In genomic region chr17:57019693-57020092, GRCm38 (mm10) we compare ENCODE assay signal across 36 mouse cellular contexts. TPM values are rescaled to one million over a fixed set of nuclear protein-coding genes. Genes with fewer than 3 reads are reported as not detected.
DNase-seq lines count a peak whose midpoint lies in the region; ATAC-seq and TF ChIP-seq lines count a peak whose summit lies in the region.
"Had no signal": no experiment of that assay in that cellular context is flagged by ENCODE, and none has a peak within 500 bp of the region (broad histone marks: within the 10 kb centered on the region; RNA-seq: fewer than 3 reads in every experiment).

No protein-coding gene starts in this region.

- peak overlapping the region; percentile 80 for H3K27ac ChIP-seq in liver, embryonic 14.5 days
- H3K27ac ChIP-seq: forebrain, embryonic 10.5 days; heart, adult 2 months; heart, embryonic 13.5 days; hindbrain, embryonic 12.5 days; layer of hippocampus, adult 2 months; midbrain, embryonic 10.5 days; neural tube, embryonic 13.5 days had no signal

- H3K9ac ChIP-seq in liver, embryonic 14.5 days (replicated peaks) = peak overlapping the region; percentile 43
- H3K9ac ChIP-seq: forebrain, postnatal 0 days; heart, embryonic 13.5 days; hindbrain, embryonic 12.5 days; neural tube, embryonic 13.5 days had no signal

- intact Hi-C loops in left cerebral cortex, postnatal 25 days (cut with DNase I) = no loop called here

- no peaks in the 10 kb centered on the region for H3K9me3 ChIP-seq in erythroblast, embryonic 14.5 days (ENCODE audit: control insufficient read depth, low read length)
- H3K9me3 ChIP-seq in liver, embryonic 14.5 days (ENCODE audit: control insufficient read depth, low read length) = no peaks in the 10 kb centered on the region
- H3K9me3 ChIP-seq: forebrain, embryonic 10.5 days; heart, embryonic 13.5 days; hindbrain, embryonic 12.5 days; midbrain, embryonic 10.5 days; neural tube, embryonic 13.5 days had no signal

- peak overlapping the region; percentile 23 for H3K4me2 ChIP-seq in liver, embryonic 14.5 days (ENCODE audit: low read depth)
- H3K4me2 ChIP-seq: heart, embryonic 13.5 days; hindbrain, embryonic 12.5 days; neural tube, embryonic 13.5 days had no signal

- WGBS in liver, embryonic 14.5 days (ENCODE audit: insufficient replicate concordance) = 18% methylated on average over 2 of the region's 2 CpGs

- peak; percentile 21 for DNase-seq in spleen, adult 12 weeks (ENCODE audit: low spot score)
- DNase-seq in spleen, adult 18-20 months = no peak
- DNase-seq in liver, embryonic 14.5 days (ENCODE audit: low read depth in 3 of 3, low spot score in 3 of 3) = peak in 2 of 3 experiments; percentile 65 to 66
- DNase-seq in adrenal gland, adult 2 months = no peak
- DNase-seq in left cerebral cortex, postnatal 25 days (ENCODE audit: low spot score in 2 of 2) = no peak
- DNase-seq: adrenal gland, postnatal 10 days; cerebellum, adult 8-10 months; cerebellum, postnatal 36 days; forebrain, postnatal 0 days; gastrocnemius, postnatal 25 days; heart, adult 2 months; kidney, adult 9 months; kidney, postnatal 14 days; lung, postnatal 4 days; retina, postnatal 1 day; right cerebral cortex, postnatal 25 days; thymus, adult 18-20 months; thymus, postnatal 4 days had no signal

- no peak for TF ChIP-seq CTCF in liver, embryonic 14.5 days (IDR thresholded peaks at IDR 0.05; ENCODE audit: low read depth)

- H3K27me3 ChIP-seq in erythroblast, embryonic 14.5 days (ENCODE audit: control insufficient read depth) = no peaks in the 10 kb centered on the region
- H3K27me3 ChIP-seq in liver, embryonic 14.5 days (ENCODE audit: control insufficient read depth, insufficient read depth, low read length) = no peaks in the 10 kb centered on the region
- H3K27me3 ChIP-seq: heart, embryonic 13.5 days; hindbrain, embryonic 12.5 days; neural tube, embryonic 13.5 days had no signal

- ATAC-seq in liver, embryonic 14.5 days (ENCODE audit: insufficient read depth) = peak; percentile 82
- no peak for ATAC-seq in granulocyte monocyte progenitor cell, adult 5-6 weeks (replicated peaks; ENCODE audit: poor library complexity, severe bottlenecking)
- no peak for ATAC-seq in activated CD4-positive, CD25-positive, alpha-beta regulatory T cell, adult 4 months
- ATAC-seq: forebrain, postnatal 0 days; midbrain, embryonic 16.5 days had no signal

- TF ChIP-seq EP300 in liver, embryonic 14.5 days (IDR thresholded peaks at IDR 0.05; ENCODE audit: low read depth) = peak; percentile 91

- peaks cover 64% of the 10 kb centered on the region for H3K36me3 ChIP-seq in erythroblast, embryonic 14.5 days (ENCODE audit: control insufficient read depth)
- H3K36me3 ChIP-seq in liver, embryonic 14.5 days (replicated peaks; ENCODE audit: control insufficient read depth, insufficient read depth, low read depth) = peaks cover 31% of the 10 kb centered on the region

- H3K4me3 ChIP-seq in erythroblast, embryonic 14.5 days (replicated peaks) = peak overlapping the region; percentile 5
- no peak overlapping the region for H3K4me3 ChIP-seq in liver, embryonic 14.5 days (ENCODE audit: insufficient read depth in 1 of 2, low read depth in 2 of 2, low read length in 2 of 2)
- H3K4me3 ChIP-seq: forebrain, embryonic 10.5 days; heart, adult 2 months; heart, embryonic 13.5 days; hindbrain, embryonic 12.5 days; layer of hippocampus, adult 2 months; midbrain, embryonic 10.5 days; myocyte; neural tube, embryonic 13.5 days had no signal

- H3K4me1 ChIP-seq in erythroblast, embryonic 14.5 days (ENCODE audit: control insufficient read depth) = peaks cover 64% of the 10 kb centered on the region
- peaks cover 13 to 23% of the 10 kb centered on the region in 2 experiments for H3K4me1 ChIP-seq in liver, embryonic 14.5 days (replicated peaks; ENCODE audit: control insufficient read depth in 2 of 2, insufficient read depth in 2 of 2, low read length in 1 of 2)
- H3K4me1 ChIP-seq: forebrain, embryonic 10.5 days; heart, embryonic 13.5 days; hindbrain, embryonic 12.5 days; midbrain, embryonic 10.5 days; neural tube, embryonic 13.5 days had no signal

RNA-seq across cellular contexts. Expression of gene Gm17949, which starts 8.4 kb away (rescaled TPM):
- polyA plus RNA-seq in erythroblast, embryonic 14.5 days (2012) = not detected in 2 replicates
- not detected in 2 replicates for polyA plus RNA-seq in liver, embryonic 14.5 days (2012; rRNA removed)
- 0.15 TPM in 1 of 2 replicates, not detected in the other for polyA plus RNA-seq in liver, embryonic 14.5 days (2014; fragmentation: Nextera tagmentation; extraction: Ambion mirVana)
- total RNA-seq in adrenal gland, adult 2 months (2021) = not detected
- not detected in 2 replicates for polyA plus RNA-seq in adrenal gland, adult 2 months (2012; rRNA removed)
- total RNA-seq in granulocyte monocyte progenitor cell, adult 5-6 weeks (2014; fragmentation: Nextera tagmentation) = not detected in 2 replicates
- not detected in 2 replicates for total RNA-seq in granulocyte monocyte progenitor cell, adult 5-6 weeks (2017)
- total RNA-seq in left cerebral cortex, postnatal 25 days (2021) = under 1 TPM in 1 of 2 experiments, not detected in 1; 0.50 TPM
- under 1 TPM in 1 of 2 experiments, not detected in 1; 0.57 TPM for polyA plus RNA-seq in activated CD4-positive, CD25-positive, alpha-beta regulatory T cell, adult 4 months (2017; shearing (Covaris generic))
- total RNA-seq: ES-E14; forebrain, postnatal 0 days; gastrocnemius, postnatal 25 days; heart, postnatal 25 days had no signal
- polyA plus RNA-seq: heart, adult 2 months; hindbrain, embryonic 12.5 days had no signal

RNA-seq across cellular contexts. Expression of gene Gtf2f1, which starts 8.6 kb away (rescaled TPM):
- polyA plus RNA-seq in erythroblast, embryonic 14.5 days (2012) = 31.9 and 32.9 TPM in 2 replicates
- 31.6 and 56.5 TPM in 2 replicates for polyA plus RNA-seq in liver, embryonic 14.5 days (2012; rRNA removed)
- 47.3 and 51.3 TPM in 2 replicates for polyA plus RNA-seq in liver, embryonic 14.5 days (2014; fragmentation: Nextera tagmentation; extraction: Ambion mirVana)
- total RNA-seq in adrenal gland, adult 2 months (2021) = 10 to 100 TPM; 55.8 to 57.3 TPM
- 23.8 and 28.5 TPM in 2 replicates for polyA plus RNA-seq in adrenal gland, adult 2 months (2012; rRNA removed)
- total RNA-seq in granulocyte monocyte progenitor cell, adult 5-6 weeks (2014; fragmentation: Nextera tagmentation) = 47.6 and 63.8 TPM in 2 replicates
- total RNA-seq in granulocyte monocyte progenitor cell, adult 5-6 weeks (2017) = 103 and 116 TPM in 2 replicates
- 10 to 100 TPM; 53.7 to 58.9 TPM for total RNA-seq in left cerebral cortex, postnatal 25 days (2021)
- 10 to 100 TPM; 63.3 to 89.3 TPM for polyA plus RNA-seq in activated CD4-positive, CD25-positive, alpha-beta regulatory T cell, adult 4 months (2017; shearing (Covaris generic))

RNA-seq across cellular contexts. Expression of gene Khsrp, which starts 11.6 kb away (rescaled TPM):
- 31.3 and 33.6 TPM in 2 replicates for polyA plus RNA-seq in erythroblast, embryonic 14.5 days (2012)
- polyA plus RNA-seq in liver, embryonic 14.5 days (2012; rRNA removed) = 33.6 and 35.6 TPM in 2 replicates
- polyA plus RNA-seq in liver, embryonic 14.5 days (2014; fragmentation: Nextera tagmentation; extraction: Ambion mirVana) = 24.1 and 28.1 TPM in 2 replicates
- total RNA-seq in adrenal gland, adult 2 months (2021) = 10 to 100 TPM; 76.9 to 88.8 TPM
- 145 and 160 TPM in 2 replicates for polyA plus RNA-seq in adrenal gland, adult 2 months (2012; rRNA removed)
- total RNA-seq in granulocyte monocyte progenitor cell, adult 5-6 weeks (2014; fragmentation: Nextera tagmentation) = 96.6 and 149 TPM in 2 replicates
- total RNA-seq in granulocyte monocyte progenitor cell, adult 5-6 weeks (2017) = 68.9 and 84.0 TPM in 2 replicates
- total RNA-seq in left cerebral cortex, postnatal 25 days (2021) = 100 to 1,000 TPM; 103 to 110 TPM
- 10 to 100 TPM; 19.6 to 30.9 TPM for polyA plus RNA-seq in activated CD4-positive, CD25-positive, alpha-beta regulatory T cell, adult 4 months (2017; shearing (Covaris generic))

RNA-seq across cellular contexts. Expression of gene Pspn, which starts 19.9 kb away (rescaled TPM):
- polyA plus RNA-seq in erythroblast, embryonic 14.5 days (2012) = not detected in 2 replicates
- not detected in 2 replicates for polyA plus RNA-seq in liver, embryonic 14.5 days (2012; rRNA removed)
- not detected in 2 replicates for polyA plus RNA-seq in liver, embryonic 14.5 days (2014; fragmentation: Nextera tagmentation; extraction: Ambion mirVana)
- total RNA-seq in adrenal gland, adult 2 months (2021) = not detected
- 1.9 TPM in 2 replicates for polyA plus RNA-seq in adrenal gland, adult 2 months (2012; rRNA removed)
- total RNA-seq in granulocyte monocyte progenitor cell, adult 5-6 weeks (2014; fragmentation: Nextera tagmentation) = not detected in 2 replicates
- not detected in 2 replicates for total RNA-seq in granulocyte monocyte progenitor cell, adult 5-6 weeks (2017)
- total RNA-seq in left cerebral cortex, postnatal 25 days (2021) = not detected
- not detected for polyA plus RNA-seq in activated CD4-positive, CD25-positive, alpha-beta regulatory T cell, adult 4 months (2017; shearing (Covaris generic))
- total RNA-seq: ES-E14; forebrain, postnatal 0 days; gastrocnemius, postnatal 25 days; heart, adult 2 months; heart, postnatal 25 days; layer of hippocampus, adult 2 months; left cerebral cortex, postnatal 36 days had no signal
- polyA plus RNA-seq: embryonic facial prominence, embryonic 14.5 days; forebrain, postnatal 0 days; heart, adult 2 months; limb, embryonic 14.5 days; lung, embryonic 16.5 days had no signal

RNA-seq across cellular contexts. Expression of gene Slc25a41, which starts 21.8 kb away (rescaled TPM):
- not detected in 2 replicates for polyA plus RNA-seq in erythroblast, embryonic 14.5 days (2012)
- polyA plus RNA-seq in liver, embryonic 14.5 days (2012; rRNA removed) = not detected in 2 replicates
- not detected in 2 replicates for polyA plus RNA-seq in liver, embryonic 14.5 days (2014; fragmentation: Nextera tagmentation; extraction: Ambion mirVana)
- not detected for total RNA-seq in adrenal gland, adult 2 months (2021)
- polyA plus RNA-seq in adrenal gland, adult 2 months (2012; rRNA removed) = 0.18 TPM in 1 of 2 replicates, not detected in the other
- total RNA-seq in granulocyte monocyte progenitor cell, adult 5-6 weeks (2014; fragmentation: Nextera tagmentation) = not detected in 2 replicates
- not detected in 2 replicates for total RNA-seq in granulocyte monocyte progenitor cell, adult 5-6 weeks (2017)
- total RNA-seq in left cerebral cortex, postnatal 25 days (2021) = not detected
- polyA plus RNA-seq in activated CD4-positive, CD25-positive, alpha-beta regulatory T cell, adult 4 months (2017; shearing (Covaris generic)) = not detected
- total RNA-seq: adrenal gland, postnatal 10 days; forebrain, postnatal 0 days; gastrocnemius, postnatal 25 days; heart, adult 2 months; heart, postnatal 25 days; layer of hippocampus, adult 2 months; left cerebral cortex, postnatal 36 days had no signal
- polyA plus RNA-seq: embryonic facial prominence, embryonic 14.5 days; forebrain, embryonic 10.5 days; forebrain, postnatal 0 days; heart, adult 2 months; heart, embryonic 13.5 days; hindbrain, embryonic 12.5 days; lung, embryonic 16.5 days; midbrain, embryonic 16.5 days; myocyte; neural tube, embryonic 13.5 days; stomach, embryonic 14.5 days had no signal

Comparison
In these comparisons a context has a peak if more than half of its experiments do, and no peak if none do; other contexts are left out.
1. DNase-seq: peak in spleen, adult 12 weeks (single experiment) and liver, embryonic 14.5 days (2 of 3); none in spleen, adult 18-20 months (0 of 2), adrenal gland, adult 2 months (single experiment) and left cerebral cortex, postnatal 25 days (0 of 2).